Mouse (Mus musculus): ENCODE measurements at regions not wholly inside any gene's neighbourhood (a gene's known extent, or its start where the extent isn't known, plus 50 kb on each side); places are given as distances from the start of the nearest gene placed in this dataset.

DNA sequence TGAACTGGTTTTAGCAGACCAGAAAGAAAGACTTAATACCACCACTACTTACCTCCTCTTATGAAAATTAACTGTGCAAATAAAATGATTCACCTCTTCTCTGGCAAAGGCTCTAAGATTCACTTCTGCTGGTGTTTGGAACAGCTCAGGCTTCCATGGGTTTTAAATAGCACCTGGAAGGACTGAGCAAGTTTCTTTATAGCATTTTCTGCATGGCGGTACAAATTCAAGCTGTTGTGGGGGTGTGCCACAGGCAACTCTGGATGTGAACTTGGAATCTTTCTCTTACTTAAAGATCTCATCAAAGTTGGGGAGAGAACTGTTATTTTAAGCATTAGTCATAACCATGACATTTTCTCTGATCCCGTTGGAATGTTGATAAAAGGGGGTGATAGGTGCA lies 350.1 kb upstream of the Cd180 start:
- no peak for DNase-seq (ENCODE audit: low spot score in 2 of 2)

DNA sequence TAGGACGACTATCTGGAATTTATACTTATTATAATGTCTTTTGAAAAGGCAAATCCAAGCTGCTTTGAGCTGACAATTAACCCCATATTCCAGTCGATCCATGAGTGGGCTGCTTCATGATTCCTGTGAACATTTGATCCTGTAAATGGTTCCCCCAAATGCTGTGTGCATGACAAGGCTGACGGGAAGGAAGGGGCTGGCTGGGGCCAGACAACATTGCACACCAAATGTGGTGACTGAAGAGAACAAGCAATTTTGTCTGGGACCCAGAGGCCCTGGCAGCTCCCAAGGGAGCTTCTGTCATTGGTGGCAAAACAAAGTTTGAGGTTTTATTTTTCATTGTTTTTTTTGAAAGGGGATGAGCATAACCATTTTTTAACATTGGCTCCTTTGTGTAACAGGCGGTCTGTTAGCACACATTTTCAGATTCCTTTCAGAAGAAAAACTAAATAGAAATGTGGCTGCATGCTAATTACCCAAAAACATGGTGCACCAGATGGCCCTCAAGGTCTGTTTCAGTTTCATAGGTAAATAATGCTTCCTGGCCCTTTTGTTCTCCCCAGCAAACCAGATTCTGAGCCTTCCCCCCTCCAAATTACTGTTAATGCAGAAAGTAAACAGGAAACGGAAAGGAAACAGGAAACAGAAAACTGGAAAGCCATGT lies 348.6 kb upstream of the Cd180 start:
- peak; percentile 46 to 77 for DNase-seq (ENCODE audit: low spot score in 2 of 2)

DNA sequence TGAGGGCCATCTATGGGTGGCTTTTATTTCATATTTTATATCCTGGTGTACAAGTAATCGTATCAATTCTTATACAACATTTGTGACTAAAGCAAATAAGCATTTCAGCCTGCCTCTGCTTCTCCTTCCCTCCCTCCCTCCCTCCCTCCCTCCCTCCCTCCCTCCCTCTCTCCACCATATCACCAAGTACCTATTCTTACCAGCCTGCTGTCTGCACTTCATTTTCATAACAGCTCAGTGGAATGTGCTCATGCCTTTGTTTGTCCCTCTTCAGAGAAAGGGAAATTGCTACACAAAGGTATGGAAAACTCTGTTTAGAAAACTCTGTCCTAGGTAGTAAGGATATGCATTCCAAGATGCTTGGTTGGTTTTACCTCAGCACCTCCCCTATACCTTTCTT lies 343.9 kb upstream of the Cd180 start:
- no peak for DNase-seq (ENCODE audit: low spot score in 2 of 2)

DNA sequence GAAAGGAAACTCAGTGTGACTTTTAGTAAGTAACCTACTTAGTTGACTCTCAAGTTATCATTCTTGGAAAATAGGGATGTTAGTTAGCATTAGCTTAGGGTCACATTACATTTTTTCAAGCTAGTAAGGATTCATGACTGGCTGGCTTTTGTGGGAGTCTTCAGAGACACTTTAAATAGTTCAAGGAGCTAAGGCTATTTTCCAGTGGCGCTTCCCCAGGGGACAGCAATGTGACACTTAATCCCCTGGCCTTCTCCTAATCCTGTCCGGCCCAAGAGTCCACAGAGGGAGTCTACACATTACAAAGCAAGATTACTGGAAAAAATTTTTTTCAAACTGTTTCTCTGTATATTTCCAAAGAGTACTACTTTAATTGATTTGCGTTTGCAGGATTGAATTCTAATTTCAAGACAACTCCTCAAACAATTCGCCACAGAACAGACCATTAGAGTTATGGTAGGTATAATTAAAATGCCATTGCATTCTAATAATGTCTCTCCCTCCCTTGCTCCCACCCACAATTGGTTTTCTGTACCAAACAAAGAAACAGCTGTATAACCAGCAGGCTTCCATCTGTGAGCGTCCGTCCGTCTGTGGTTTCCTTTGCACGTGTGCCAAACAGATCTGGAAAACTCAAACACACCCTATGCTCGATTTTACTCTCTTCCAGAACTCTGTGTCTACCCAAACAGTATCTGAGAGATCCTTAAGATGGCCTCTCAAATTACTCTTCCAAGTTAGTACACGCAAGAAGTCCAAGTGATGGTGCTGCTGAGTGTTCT lies 341.1 kb upstream of the Cd180 start:
- peak in 1 of 2 experiments; percentile 27 for DNase-seq (ENCODE audit: low spot score in 2 of 2)

DNA sequence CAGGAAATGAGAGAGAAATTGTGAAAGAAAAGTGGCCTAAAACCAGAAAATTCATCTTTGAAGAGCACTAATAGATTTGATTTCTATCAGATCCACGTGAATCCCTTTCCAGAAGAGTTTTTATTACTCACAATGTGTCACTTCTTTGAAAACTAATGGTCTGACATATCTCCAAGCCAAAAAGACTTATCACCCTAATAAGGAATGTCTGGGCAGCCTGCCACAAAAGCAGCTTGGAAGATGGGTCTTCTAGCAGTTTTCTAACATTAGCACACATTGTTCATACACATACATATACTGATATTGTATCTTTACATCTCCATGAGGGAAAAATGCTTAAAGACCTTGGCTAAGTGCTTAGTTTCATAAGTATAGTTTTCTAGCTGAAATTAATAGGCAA lies 337.8 kb upstream of the Cd180 start:
- DNase-seq (ENCODE audit: low spot score in 2 of 2): no peak

DNA sequence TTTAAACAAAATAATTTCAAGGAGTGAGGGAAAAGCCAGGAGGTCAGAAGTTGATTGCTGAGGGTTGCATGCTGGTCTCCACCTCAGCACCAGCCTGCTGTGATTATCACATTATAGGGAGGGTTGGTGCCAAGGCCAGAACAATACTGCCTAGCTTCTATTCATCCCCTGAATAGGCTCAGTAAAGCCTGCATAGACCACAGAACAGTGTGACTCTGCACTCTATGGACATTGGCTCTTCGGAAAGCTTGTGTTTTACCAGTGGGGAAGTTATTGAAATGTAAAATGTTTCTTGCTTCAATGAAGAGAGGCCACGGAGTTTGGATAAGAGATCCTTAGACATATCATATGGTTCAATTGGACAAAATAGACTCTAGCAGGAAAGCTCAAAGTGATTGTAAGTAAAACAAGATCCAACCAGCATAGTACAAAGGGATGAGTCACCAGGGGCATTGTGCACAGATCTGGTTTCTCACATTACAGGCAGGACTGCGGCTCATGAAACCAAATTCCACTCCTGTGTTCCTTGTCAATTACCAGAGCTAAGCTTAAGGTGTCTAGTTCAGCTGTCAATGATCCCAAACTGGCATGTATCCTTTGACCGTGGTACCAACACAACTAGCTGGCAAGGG lies 320.8 kb upstream of the Cd180 start:
- no peak for DNase-seq (ENCODE audit: low spot score in 2 of 2)

DNA sequence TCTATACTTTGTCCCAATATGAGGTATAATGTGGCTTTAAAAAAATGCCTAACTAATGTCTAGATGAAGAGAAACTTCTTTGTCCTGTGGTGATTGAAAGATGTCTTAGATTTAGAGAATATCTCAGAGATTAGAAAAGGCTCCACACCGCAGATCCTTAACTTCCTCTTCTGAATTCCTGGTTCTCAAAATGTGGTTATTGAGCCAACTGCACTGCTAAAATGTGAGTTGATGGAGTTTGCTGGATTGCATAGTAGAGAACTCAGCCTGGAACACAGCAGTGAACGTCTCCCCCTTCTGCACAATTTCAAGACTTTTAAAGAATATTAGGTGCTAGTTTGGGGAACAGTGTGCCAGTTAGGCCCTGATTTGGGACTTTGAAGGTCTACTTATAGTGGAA lies 312.7 kb upstream of the Cd180 start:
- no peak for DNase-seq (ENCODE audit: low spot score in 2 of 2)

DNA sequence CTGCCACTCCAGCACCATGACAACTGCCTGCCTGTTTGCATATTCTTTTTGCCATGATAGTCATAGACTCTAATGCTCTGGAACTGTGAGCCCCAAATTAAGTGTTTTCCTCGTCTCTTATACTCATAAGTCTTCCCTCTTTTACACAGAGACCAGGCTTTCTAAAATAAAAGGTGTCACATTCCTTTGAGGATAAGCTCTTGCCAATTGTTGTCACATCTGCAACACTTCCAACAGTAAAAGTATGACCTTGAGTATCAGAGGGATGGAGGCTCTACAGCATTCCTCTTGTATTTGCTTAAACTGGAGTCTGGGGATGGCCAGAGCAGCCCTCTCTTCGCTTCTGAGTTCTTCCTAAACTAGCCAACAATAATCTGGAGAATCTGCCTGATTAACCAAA lies 301.4 kb upstream of the Cd180 start:
- no peak for DNase-seq (ENCODE audit: low spot score in 2 of 2)

DNA sequence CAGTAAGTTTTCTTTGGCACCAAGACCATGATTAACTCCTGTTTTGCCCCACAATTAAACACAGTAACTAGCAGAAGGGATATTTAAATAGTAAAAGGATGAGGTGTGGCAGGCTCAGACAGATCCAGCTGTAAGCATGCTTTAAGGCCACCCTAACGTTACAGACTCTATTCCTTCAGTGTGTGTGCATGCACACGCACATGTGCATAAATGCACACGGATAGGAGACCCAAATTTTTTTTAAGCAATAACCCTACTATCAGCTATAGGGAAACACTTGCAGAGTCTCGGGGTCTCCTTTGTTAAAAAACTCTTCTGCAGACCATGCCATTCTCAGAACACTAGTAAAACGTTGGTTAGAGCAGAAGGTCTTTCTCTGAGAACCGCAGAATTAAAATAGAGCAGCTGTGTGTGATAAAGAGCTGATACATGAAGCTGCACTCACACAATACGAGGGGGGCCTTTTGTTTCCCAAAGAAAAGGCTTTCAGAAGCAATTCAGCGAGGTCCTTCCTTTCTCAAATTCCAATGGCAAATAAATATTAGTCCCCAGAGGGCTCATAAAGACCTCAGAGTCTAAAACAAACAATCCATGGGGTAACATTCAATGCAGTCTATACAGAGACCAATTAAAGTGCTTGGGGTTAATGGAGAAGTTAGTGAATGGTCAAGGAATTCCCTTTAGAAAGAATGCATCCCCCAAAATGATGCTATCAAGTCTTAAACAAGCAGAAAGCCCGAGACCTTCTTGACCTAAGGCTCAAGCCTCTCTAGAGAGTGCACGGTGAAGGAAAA lies 300.3 kb upstream of the Cd180 start:
- DNase-seq (ENCODE audit: low spot score in 2 of 2): no peak

DNA sequence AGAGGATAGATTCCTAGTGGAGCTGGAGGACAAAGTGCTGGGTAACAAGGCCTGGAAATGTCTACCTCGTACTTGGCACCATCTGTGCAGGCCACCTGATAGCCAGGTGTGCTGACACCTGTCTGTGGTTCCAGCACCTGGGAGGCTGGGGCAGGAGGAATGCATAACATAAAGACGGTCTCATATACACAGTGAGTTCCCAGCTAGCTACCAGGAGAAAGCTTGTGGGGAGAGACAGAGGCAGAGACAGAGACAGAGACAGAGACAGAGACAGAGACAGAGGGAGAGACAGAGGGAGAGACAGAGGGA lies 299.7 kb upstream of the Cd180 start:
- DNase-seq (ENCODE audit: low spot score in 2 of 2): no peak

DNA sequence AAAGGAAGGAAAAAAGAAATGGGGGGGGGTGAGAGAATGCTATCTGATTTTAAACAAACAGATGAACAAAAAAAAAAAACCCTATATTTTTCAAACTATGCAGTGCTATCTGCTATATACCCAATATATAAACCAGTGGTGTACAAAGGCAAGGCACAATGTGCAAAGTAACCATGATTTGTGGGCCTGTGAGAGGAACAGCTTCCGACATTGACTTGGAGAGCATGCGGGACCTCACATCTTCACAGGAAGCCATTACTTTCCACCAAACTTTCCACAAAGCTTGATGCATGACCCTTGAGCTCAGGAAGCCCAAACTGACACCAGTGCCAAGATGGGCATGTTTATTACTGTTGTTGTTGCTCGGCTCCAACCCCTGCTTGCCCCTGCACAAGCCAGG lies 299.3 kb upstream of the Cd180 start:
- DNase-seq (ENCODE audit: low spot score in 2 of 2): no peak

DNA sequence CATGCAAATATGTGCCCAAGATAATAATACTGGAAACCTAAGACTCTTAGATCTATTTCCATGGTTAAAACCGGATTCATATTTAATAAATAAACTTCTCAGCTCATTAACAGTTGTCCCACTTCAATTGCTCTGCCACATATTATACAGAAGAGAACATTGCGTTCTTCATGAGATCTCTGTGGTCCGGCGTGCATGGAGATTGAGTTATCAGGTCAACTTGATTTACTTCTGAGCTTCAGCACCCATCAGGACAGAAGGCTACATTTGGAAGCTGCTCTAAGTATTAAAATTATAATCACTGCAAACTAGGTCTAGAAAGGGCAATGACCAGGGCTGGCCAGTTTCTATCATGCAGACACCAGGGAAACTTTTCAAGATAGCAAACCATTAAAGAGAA lies 295.9 kb upstream of the Cd180 start:
- no peak for DNase-seq (ENCODE audit: low spot score in 2 of 2)

DNA sequence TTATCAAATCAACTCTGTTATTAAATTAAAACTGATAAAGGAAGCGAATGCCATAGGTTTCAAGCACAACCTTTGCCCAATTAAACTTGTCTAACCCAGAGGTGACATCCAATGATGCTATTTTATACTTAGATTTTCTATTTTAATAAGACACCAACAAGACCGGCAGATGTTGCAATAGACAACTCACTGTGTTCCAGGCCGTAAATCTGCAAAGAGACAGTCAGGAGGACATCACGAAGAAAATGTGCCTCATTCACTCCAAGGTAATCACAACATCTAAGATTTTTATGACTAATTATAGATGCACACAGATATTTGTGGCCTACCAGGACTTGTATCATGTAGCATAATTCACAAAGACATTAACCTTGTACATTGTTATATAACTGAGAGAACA lies 281.5 kb upstream of the Cd180 start:
- no peak for DNase-seq (ENCODE audit: low spot score in 2 of 2)

DNA sequence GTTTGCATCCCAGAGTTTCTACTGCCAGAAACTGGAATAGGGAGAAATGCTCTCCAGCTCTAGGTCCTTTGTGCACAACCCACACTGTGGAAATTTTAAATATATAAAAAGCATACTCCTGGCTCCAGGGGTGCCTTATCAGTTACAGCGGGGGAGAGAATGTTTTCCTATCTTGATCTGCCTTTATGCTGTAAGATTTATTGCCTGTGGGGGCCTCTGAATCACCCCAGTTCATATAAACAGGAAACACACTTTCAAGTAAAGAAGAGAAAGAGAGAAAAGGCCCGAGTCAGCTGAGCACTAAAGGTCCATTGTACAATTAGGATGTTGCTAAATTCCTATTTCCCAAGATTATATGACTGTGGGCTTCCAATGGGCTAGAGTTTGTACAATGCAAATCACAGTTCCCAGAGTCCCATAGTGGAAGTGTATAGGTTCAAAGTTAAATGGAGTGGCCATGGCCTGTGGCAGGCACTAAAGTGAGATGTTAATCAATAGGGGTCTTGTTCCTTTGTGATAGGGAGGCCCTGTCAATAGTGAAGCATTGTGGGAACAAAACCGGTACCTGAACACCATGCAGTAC lies 258.9 kb upstream of the Cd180 start:
- no peak for DNase-seq (ENCODE audit: low spot score in 2 of 2)

DNA sequence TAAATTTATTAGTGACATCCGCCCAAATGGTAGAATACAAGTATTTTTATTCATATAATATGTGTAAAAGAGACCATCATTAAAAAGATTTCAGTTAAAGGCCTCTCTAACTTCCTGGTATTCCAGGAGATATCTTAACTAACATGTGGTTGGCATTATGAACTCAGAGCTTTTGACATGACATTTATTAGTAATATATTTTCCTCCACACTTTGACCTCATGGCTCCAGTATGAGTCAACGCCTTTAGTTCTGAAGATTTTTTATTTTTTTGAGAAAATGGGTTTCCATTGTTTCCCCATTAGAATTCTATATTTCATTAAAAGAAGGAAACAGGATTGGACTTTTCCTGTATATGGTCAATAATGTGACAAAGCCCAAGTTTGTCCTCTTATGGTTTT lies 250.7 kb upstream of the Cd180 start:
- no peak for DNase-seq (ENCODE audit: low spot score in 2 of 2)

DNA sequence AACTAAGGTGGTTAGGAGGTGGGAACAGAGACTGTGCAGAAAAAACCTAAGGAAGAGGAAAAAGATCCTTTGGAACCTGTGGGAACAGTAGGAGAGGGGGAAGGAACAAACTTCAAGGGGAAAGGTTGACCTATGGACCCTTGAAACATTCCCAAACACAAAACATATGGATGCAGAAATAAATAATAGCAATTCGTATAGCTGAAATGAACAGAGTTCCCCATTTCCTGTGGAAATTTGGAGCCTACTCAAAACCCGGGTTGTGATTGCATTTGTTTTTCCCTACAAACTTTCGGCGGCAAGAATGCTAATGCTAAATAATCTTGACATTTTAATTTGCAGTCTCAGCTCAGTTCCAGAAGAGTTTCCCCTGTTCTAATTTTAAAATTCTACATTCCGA lies 246.0 kb upstream of the Cd180 start:
- DNase-seq (ENCODE audit: low spot score in 2 of 2): no peak

DNA sequence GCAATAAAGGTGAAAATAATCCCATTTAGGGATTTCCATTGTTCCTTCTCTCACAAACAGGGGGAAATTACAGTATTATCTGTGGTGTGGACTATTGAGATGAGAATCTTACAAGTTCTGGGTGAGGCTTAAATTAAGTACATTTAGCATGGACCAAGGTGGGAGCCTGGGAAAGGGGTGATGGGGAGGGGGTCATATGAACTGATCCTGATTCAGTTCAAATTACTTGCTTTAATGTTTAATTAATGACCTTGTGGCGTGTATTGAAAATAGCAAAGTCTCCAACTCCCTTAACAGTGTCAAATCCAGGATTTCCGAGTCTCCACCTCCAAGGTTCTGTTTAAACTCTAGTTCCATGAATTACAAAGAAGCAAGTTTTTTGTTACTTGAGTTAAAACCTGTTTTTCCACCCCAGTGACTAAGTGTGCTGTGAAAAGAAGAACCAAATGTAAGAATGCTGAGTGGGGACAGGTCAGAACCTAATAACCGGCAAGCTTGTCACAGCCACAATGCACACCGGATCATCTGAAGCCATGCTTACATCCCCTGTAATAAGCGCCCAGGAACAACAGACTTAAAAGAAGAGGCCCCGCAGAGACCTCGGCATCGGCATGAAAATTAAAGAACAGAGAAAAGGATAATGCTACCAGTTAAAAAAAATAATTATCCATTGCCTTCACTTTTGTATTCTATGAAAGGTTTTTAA lies 243.8 kb upstream of the Cd180 start:
- no peak for DNase-seq (ENCODE audit: low spot score in 2 of 2)

DNA sequence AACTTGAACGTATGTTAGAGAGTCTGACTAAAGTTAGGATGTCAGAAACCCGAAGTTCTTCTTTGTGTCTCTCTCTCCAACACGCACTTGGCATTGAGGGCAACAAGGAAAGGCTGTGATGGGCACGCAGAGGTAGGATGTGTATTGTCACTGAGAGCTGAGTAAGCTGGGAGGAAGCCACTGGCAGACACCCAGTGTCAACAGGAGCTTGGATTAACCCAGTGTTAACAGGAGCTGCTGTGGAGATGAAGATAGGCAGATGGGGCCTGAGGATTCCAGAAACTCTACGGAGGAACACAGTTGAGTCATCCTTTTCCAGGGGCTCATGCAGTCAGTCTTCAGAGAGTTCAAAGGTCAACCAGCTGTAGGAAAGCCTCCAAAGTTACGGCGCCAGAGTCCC lies 242.2 kb upstream of the Cd180 start:
- no peak for DNase-seq (ENCODE audit: low spot score in 2 of 2)

DNA sequence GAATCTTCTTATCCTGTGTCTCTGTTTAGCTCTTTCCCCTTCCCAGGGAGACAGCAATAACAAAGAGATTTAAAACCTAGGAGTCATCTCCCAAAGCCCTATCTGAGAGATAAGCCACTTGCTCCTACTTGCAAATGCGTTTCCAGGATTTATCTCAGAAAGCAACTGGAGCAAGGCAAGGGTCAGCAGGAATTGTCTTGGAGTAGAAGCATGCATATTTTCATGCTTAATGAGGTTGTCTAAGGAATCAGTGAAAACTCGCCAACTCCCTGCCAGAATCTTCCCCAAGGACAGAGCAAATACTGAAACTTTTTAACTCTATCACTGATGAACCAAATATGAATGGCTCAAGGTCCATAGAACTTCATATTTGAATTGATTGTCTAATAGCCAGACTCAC lies 234.6 kb upstream of the Cd180 start:
- no peak for DNase-seq (ENCODE audit: low spot score in 2 of 2)

DNA sequence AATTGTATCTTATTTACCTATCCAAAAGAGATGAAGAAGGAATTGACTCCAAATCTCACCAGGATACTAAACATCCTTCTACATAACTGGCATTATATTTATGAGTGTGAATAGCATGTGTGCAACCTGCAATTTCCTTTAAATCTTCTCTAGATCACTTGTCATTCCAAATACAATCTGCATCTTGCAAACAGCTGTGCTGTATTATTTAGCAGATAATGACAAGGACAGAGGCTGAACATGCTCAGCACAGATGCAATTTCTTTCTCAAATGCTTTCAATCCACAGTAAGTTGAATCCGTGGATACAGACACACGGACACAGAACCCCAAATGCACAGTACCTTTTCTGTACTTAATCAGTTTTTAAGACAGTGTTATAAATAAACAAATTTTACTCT lies 229.4 kb upstream of the Cd180 start:
- no peak for DNase-seq (ENCODE audit: low spot score in 2 of 2)

DNA sequence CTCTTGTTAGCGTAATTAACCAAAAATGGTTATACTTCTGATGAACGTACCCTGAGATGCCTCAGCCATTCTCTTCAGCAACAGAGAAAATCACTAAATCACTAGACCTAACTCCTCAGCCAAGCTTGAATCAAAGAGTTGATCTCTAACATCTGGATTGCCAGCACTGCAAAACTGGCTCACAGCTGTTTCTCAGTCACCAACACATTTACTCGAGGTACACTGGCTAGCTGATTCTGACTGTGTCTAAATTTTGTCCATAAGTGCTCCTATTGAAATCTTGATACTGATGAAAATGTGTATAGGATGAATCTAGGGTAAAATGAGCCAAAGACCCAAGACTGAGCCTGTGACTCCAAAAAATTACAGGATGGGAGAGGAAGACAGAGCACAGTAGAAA lies 211.5 kb upstream of the Cd180 start:
- DNase-seq (ENCODE audit: low spot score in 2 of 2): no peak
